Mouse (Mus musculus): Measurements from ENCODE around the gene Olfr63.
"Not testable (repeated sequence)": the region's sequence is repeated elsewhere in the genome, so short reads cannot be mapped to it uniquely, and the experiment has no call there.

Olfr63 gene

GRCm38 (mm10) chr17:33264376-33264775 lies at the start of gene Olfr63:
Olfr63 (plus strand) TSS chr17:33264676.
- no peak for DNase-seq (ENCODE audit: low read depth in 1 of 2, low spot score in 2 of 2)

GRCm38 (mm10) chr17:33221590-33221989 lies 42.9 kb upstream of the Olfr63 start, which contains the start of gene Olfr1564:
Olfr1564 (minus strand) TSS chr17:33221690.
- DNase-seq (ENCODE audit: low read depth in 1 of 2, low spot score in 2 of 2) = no peak

GRCm38 (mm10) chr17:33236646-33237045 lies 27.8 kb upstream of the Olfr63 start:
- DNase-seq (ENCODE audit: low read depth in 1 of 2, low spot score in 2 of 2) = not testable (repeated sequence)

GRCm38 (mm10) chr17:33254530-33255318 lies 9.8 kb upstream of the Olfr63 start, which contains the start of gene Zfp955a:
Zfp955a (minus strand) TSS chr17:33255145.
- not testable (repeated sequence) for DNase-seq (ENCODE audit: low read depth in 1 of 2, low spot score in 2 of 2)

- DNase-seq (ENCODE audit: low read depth in 1 of 2, low spot score in 2 of 2) = not testable (repeated sequence)
These were observed 9.2 kb upstream of the Olfr63 start for GRCm38 (mm10) chr17:33255319-33255657.

GRCm38 (mm10) chr17:33268907-33269306 lies 4.4 kb downstream of the Olfr63 start:
- DNase-seq (ENCODE audit: low read depth in 1 of 2, low spot score in 2 of 2) = no peak

GRCm38 (mm10) chr17:33289039-33289875 lies 24.8 kb downstream of the Olfr63 start, which contains the start of gene Zfp955b:
Zfp955b (plus strand) TSS chr17:33289544.
- DNase-seq (ENCODE audit: low read depth in 1 of 2, low spot score in 2 of 2) = not testable (repeated sequence)

- DNase-seq (ENCODE audit: low read depth in 1 of 2, low spot score in 2 of 2) = not testable (repeated sequence)
These were observed 25.3 kb downstream of the Olfr63 start for GRCm38 (mm10) chr17:33289876-33290149.

All from monocyte, adult 2 months (primary cell).